Mouse (Mus musculus) T-cell, adult 2 months (primary cell): ENCODE measurements around the gene 1700025C18Rik.
A peak's percentile ranks its signal among the peaks of the same experiment; 100 is the strongest.

Experiments used
- DNase-seq: peaks from one replicate; pipeline ENCODE4 v3.0.0; 2022; ENCODE audit warnings: low spot score

The 1700025C18Rik gene

DNA sequence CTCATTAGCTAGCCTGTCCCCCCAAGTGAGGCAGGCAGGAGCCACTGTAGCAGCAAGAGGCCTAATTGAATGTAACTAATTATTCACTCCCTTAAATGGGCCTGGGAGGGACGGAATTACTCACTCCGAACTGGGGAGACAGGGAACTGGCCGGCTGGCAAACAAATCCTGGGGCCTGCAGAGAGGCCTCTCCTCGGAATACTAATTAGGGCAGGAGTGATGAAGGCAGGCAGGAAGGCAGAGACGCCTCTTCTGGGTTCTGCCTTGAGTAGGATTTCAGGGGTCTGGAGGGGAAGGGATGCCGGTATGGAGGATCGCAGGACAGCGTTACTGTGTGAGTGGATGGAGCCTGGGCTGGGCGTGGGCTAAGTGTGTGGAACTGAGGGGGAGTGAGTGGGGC is 13.5 kb downstream of the 1700025C18Rik start:
- DNase-seq = no peak

DNA sequence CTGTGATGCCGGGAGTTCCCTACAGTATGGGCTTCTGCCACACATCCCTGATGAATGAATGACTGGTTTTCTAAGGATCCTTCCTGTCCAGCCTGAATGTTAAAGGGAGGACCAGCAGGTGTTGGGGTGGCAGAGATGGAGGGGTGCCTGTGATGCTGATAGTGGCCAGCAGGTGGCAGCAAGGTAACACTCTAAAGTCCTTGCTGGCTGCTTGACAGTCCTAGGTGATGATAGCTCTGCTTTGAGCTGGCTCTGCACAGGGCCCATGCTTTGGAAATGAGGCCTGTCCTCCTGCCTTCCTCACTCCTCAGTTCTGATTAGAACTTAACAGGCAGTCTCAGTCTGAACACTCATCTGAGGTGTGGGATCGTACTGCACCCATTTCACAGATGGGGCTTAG is 15.6 kb downstream of the 1700025C18Rik start:
- DNase-seq = peak; percentile 66

- DNase-seq = no peak
Measured at GRCm38 (mm10) chr2:165074081-165074884, 16.3 kb downstream of the 1700025C18Rik start.

GRCm38 (mm10) chr2:165073381-165073781 is 17.2 kb downstream of the 1700025C18Rik start:
- no peak for DNase-seq

DNA sequence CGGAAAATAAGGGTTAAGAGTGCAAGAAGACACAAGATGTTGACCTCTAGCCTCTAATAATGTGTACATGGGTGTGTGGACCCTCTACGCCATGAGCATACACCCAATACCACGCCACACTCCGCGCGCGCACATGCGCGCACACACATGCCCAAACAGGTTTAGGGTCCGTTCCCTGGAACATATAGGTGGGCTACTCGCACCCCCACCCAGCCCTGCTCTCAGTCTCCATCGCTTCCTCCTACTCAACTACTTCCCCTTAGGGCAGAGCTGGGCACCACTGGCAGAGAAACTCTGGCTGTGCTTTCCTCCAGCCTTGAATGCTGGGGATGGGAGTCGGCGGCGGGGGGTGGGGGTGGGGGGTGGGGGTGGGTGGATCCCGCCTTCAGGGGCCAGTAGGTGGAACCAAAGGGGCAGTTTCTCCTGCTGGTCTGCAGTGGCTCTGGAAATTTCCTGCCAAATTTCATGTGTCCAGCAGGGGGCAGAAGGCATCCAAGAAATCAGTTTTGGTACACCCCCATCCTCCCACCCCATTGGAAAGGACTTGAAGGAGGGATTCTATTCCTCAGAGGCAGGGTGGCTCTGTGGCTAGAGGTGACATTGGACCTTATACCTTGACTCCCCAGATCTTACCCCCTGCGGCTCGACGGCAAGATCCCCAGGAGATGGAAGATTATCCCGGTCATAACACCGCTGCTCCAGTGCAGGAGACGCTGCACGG is 20.3 kb downstream of the 1700025C18Rik start:
- peak; percentile 34 for DNase-seq

DNA sequence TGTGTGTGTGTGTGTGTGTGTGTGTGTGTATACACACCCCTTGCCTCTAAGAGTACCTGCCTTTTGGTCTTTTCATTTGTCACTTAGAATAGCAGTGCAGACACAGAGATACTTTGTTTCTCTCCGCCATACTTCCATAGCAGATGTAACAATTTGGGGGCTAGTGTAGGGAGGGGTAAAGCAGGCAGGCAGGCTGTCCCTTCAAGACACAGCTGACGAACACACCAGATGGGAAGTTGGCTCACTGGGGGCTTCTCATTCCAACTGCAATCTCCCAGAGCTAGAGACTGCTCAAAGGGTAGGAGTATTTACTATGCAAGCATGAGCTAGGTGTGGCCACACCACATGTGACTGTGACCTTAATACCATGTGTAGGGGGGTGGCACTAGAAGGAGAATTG is 21.7 kb downstream of the 1700025C18Rik start:
- no peak for DNase-seq

GRCm38 (mm10) chr2:165064489-165064888 is 26.1 kb downstream of the 1700025C18Rik start:
- no peak for DNase-seq

DNA sequence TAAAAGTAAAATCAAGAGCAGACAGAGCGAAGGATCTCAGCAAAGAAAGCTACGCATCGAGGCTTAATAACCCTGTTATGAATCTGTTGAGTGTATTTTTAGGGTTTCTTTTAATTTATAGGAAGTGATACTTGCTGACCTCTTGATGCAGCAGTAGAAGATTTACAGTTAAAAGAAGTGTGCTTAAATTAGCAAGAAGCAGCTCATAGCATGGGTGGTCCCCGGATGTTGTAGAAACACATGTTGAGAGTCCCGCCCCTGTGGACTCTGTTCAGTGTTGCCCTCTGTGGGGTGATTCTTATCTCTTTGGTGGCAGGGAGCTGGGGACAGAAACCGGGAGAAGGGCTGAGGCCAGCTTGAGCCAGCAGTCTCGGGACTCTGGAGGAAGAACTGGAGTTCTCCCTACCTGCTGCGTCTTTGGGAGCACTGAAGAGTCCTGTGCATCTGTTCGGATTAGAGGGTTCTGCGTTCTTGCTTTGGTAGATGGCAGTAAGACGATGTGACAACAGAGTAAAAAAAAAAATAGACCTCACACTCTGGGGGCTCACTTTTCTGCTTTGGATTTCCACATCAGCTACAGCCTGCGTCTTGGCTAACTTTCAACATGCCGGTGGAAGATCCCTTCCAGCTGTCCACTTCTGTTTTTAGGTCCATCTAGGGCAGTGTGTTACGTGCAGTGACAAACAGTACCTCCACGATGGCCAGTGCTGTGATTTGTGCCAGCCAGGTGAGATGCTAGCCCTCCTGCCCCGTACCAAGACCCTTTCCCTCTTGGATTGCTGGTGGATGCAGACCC is 28.7 kb downstream of the 1700025C18Rik start:
- DNase-seq = no peak

GRCm38 (mm10) chr2:165059961-165060360 is 30.6 kb downstream of the 1700025C18Rik start:
- no peak for DNase-seq

- no peak for DNase-seq
Measured at GRCm38 (mm10) chr2:165056377-165057085, 34.0 kb downstream of the 1700025C18Rik start.

DNA sequence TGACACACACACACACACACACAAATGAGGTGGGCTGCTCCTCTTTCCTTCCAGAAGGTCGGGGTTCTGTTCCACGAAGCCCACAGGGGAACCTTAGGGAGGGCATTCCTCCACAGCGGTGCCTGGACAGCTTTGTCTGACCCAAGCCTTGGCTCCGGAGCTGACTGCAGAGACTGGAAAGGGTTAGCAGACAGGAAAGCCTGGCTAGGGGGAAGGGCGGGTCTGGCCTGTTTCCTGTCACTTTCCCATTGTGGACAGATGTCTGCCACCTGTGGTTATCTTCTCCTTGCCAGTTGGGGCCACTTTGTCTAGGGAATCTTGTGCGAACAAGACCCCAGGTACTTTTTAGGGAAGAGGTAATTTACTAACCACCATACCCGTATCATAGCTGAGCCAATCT is 34.6 kb downstream of the 1700025C18Rik start:
- no peak for DNase-seq

DNA sequence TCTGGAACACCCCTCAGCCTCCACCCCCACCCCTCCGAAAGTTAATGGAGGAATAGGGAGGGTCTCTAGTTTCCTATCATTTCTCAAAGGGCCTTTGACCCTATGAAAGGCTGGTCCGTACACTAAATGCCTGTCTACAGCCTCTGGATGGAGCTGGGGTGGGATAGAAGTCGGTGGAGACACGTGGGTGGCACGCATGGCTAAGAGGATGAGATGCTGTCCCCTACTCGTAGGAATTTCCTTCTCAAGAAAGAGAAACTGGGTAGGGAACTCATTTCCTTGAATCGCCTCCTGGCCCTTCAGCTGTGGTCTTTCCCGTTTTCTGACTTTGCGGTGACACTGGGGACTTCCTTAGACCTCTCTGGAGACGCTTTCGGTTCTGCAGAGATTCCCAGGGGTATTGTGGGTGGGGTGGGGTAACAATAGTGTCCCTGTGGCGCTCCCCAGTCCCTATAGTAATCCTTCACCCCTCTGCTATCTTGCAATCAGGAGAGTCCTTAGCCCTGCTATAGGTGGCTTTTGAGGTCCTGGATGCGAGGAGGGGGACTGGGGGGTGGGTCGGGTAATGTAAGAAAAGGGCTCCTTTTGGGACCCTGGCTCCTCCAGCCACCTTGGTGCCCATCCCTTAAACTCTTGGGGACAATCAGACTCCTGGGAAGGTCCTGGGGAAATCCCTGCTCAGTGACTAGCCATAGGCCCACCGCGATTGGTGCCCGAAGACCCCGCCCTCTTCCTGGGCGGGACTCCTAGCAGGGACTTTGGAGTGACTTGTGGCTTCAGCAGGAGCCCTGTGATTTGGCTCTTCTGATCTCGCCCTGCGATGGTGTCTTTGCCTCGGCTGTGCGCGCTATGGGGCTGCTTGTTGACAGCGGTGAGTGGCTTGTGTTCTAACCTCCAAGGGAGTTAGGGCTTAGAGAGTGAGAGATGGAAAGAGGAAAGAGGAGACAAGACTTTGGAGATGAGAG is 35.4 kb downstream of the 1700025C18Rik start, which contains the start of gene Cd40:
Cd40 (plus strand) TSS at position 740 of the 965 bp plus-strand sequence.
- peak; percentile 33 for DNase-seq

DNA sequence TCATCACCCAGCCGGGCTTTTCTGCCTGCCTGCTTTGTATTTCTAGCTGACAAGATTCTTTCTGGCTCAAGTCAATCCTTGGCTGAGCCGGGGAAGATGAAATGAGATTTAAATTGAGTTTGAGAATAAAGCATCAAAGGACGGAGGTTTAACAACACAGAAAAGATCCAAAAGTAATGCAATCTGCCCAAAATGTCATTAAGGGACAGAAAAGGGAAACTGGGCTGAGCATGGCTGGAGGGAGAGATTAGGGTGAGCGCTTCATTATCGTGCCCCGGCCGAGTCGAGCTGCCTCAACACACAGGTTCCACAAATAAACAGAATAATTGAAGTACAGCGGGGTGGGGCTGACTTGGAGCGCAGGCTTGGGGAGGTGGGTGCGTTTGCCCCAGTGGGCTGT is 39.0 kb downstream of the 1700025C18Rik start:
- no peak for DNase-seq

DNA sequence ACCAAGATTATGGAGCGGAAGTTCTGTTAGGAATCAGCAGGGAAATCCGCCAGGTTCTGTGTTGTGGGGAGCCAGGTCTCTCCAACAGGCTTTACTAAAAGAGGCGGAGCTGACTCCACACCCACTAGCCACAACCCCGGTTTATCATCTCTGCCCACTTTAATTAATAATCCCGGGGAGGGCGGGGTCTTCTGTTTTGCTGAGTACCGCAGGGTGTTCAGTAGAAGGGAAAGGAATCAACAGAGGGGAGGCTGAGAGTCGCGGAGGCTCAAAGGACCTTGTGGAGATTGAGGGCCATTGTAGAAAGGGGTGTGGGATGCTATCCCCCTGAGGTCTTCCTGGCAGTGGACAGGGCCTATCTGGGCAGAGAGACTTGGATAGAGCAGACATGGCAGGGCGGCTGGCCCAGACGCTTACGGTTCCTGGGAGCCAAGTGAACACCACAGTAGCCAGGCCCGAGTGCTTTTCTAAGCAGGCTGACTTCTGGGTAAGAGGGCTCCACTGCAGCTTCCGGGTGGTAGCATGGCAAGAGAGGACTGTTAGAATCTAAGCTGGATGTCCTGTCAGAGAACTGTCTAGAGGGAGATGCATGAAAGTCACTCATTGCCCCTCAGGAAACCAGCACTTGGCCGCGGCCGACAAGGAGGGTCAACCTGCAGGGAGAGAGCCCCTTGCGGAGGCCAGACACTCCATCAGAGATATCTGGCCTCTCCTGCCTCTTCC is 39.6 kb downstream of the 1700025C18Rik start:
- no peak for DNase-seq

GRCm38 (mm10) chr2:165049044-165049443 is 41.5 kb downstream of the 1700025C18Rik start:
- DNase-seq = no peak

DNA sequence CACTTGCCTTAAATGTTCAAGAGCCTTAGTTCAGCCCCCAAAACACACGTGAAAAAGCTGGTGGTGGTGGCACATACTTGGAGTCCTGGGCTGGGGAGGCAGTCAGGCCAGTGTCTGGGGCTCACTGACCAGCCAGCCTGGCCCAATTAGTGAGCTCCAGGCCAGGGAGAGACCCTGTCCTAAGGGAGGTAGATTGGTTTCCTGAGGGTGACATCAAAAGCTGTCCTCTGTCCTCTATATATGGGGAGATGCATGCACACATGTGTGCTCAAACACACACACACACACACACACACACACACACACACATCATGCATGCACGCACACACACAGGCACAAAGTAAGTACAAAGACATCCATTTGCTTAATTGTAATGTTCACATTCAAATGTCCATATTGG is 46.8 kb downstream of the 1700025C18Rik start:
- DNase-seq = no peak

DNA sequence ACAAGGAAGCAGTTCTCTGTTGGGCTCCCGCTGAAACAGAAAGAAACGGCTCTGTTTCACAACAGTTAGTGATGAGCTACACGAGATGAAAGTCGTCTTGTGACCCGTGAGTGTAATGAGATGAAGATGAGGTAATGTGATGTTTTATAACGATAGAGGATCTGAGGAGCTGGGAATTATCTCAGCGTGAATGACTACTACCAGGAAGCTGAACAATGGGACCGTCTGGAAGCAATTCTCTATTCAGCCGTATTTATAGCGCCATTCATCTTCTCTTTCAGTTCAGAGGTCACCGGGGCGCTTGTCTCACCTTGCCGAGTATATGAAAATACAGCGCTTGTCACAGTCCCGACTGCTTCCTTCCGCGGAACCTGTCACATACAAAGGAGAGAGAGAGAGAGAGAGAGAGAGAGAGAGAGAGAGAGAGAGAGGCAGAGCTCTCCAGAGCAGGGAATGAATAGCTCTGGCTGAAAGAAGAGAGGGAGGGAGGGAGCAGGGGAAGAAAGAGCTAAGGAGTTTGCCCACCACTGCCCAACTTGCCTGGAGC is 47.4 kb downstream of the 1700025C18Rik start:
- DNase-seq = peak; percentile 10

- no peak for DNase-seq
Measured at GRCm38 (mm10) chr2:165042126-165042525, 48.4 kb downstream of the 1700025C18Rik start.

GRCm38 (mm10) chr2:165037415-165037814 is 53.1 kb downstream of the 1700025C18Rik start:
- DNase-seq = no peak

DNA sequence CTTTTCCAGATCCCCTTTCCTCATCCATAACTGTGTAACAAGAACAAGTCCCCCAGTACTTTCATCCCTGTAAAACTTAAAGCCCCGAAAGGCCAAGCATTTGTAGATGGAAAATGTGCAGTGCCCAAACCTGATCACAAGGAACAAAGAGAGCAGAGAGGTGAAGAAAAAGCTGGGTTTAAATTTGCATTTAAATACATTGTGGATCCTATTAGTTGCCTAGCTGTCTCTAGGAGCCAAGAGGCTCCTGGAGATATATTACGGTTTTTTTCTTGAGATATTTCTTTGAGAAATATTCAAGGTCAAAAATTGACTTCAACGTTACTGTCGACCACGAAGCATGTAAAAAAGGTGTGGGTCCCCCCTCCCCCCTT is 55.5 kb downstream of the 1700025C18Rik start:
- no peak for DNase-seq
